Mouse (Mus musculus) midbrain, embryonic 10.5 days (tissue): ENCODE measurements around the gene Tprg. TPM values are rescaled to one million over a fixed set of nuclear protein-coding genes. Genes with fewer than 3 reads are reported as not detected.

Source experiments
- DNase-seq: peaks from one replicate; pipeline ENCODE4 v3.0.0-alpha.2; 2017; ENCODE audit warnings: low spot score
- H3K27ac ChIP-seq: fragments of 300-500 bp; sonication (generic); replicated peaks from 2 replicates; pipeline ENCODE4 v1.5.1; 2016; ENCODE audit warnings: mild to moderate bottlenecking
- H3K27me3 ChIP-seq: fragments of 300-500 bp; sonication (generic); 2 replicates; pipeline ENCODE4 v1.6.1; 2016; ENCODE audit warnings: low read depth, mild to moderate bottlenecking; ENCODE audit not compliant: poor library complexity, severe bottlenecking
- H3K36me3 ChIP-seq: fragments of 300-500 bp; sonication (generic); 2 replicates; pipeline ENCODE4 v1.6.1; 2016; ENCODE audit warnings: mild to moderate bottlenecking, moderate library complexity
- H3K4me1 ChIP-seq: fragments of 300-500 bp; sonication (generic); 2 replicates; pipeline ENCODE4 v1.6.1; 2016
- H3K4me3 ChIP-seq: fragments of 300-500 bp; sonication (generic); 2 replicates; pipeline ENCODE4 v1.5.1; 2016; ENCODE audit warnings: mild to moderate bottlenecking, moderate library complexity
- H3K9me3 ChIP-seq: fragments of 300-500 bp; sonication (generic); replicated peaks from 2 replicates; pipeline ENCODE4 v1.6.1; 2016; ENCODE audit warnings: mild to moderate bottlenecking
- WGBS: fragments of 180-500 bp; shearing (Covaris S2); methylation state at CpG from one replicate; pipeline ENCODE4 v1.1.7; 2016; 5-methylcytosine and 5-hydroxymethylcytosine counted together
- polyA plus RNA-seq: library from polyadenylated mRNA; unstranded; fragments of >200 nt; fragmentation: Nextera tagmentation; extraction: Ambion mirVana; gene quantifications from 2 replicates; pipeline ENCODE4 v1.2.1, GENCODE M21; 2016

Tprg gene
- polyA plus RNA-seq, 1 experiment from 2014 or later = not detected

DNA sequence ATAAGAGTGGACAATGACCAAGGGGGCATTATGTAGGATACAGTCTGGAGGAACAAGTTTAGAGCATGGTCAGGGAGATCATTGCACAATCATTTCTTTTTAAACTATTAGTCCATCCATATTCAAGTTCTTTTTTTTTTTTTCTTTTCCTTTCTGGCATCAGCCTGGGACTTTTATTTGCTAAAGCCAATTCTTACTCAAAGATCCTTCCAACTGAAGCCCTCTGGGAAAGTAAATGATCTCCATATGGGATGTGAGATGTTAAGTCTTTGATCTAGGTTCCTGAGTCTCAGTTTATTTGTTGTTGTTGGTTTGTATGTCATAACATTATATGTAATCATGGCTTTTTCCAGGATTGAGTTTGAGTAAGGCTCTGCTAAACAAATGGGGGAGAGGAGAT, 128.6 kb downstream of the Tprg start:
- Histone ChIP-seq H3K27ac (no peak overlapping the region), H3K4me3 (no peak overlapping the region), H3K9me3 (no peaks in the 10 kb centered on the region), H3K4me1 (0 out of 2 replicates have a peak, but pooled peaks cover 3% of the 10 kb centered on the region), H3K27me3 (no peaks in the 10 kb centered on the region), H3K36me3 (no peaks in the 10 kb centered on the region)
- no peak for DNase-seq

DNA sequence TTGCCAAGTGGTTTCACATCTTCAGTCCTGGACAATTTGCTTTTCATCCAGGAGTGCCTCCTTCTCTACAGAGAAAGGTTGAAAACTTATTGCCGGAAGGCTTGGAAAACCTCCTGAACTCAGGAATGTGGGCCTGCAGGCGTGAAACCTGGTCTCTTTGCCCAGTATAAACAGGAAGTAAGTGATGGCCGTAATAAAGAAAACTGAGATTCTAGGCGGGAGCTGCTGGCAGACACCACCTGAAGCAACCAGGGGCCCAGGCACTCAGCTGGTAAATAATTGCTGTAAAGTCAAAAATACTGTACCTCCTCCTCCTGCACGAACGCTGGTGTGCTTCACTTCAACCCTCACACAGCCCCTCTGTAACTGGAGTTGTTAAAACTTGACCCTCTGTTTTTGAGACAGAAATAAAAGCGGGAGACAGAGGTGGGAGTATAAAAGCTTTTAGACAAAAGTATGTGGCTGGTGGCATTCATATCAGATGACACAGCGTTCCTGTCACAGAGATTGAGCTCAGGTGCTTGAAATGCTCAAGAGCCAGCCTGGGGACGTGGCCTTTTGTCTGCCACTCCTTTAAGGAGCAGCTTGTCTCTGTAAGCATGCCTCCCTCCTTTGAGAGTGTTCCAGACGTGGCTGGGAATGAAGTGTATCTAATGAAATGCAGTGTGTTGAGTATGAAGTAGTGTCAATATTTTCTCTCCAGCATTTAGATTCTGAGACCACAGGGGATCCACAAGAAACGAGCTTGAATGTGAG, 131.4 kb downstream of the Tprg start:
- Histone ChIP-seq H3K4me3 (no peak overlapping the region), H3K36me3 (no peaks in the 10 kb centered on the region), H3K27ac (no peak overlapping the region), H3K9me3 (no peaks in the 10 kb centered on the region), H3K27me3 (no peaks in the 10 kb centered on the region), H3K4me1 (0 out of 2 replicates have a peak, but pooled peaks cover 3% of the 10 kb centered on the region)
- WGBS = 62% methylated on average over 11 of the region's 11 CpGs
- no peak for DNase-seq

DNA sequence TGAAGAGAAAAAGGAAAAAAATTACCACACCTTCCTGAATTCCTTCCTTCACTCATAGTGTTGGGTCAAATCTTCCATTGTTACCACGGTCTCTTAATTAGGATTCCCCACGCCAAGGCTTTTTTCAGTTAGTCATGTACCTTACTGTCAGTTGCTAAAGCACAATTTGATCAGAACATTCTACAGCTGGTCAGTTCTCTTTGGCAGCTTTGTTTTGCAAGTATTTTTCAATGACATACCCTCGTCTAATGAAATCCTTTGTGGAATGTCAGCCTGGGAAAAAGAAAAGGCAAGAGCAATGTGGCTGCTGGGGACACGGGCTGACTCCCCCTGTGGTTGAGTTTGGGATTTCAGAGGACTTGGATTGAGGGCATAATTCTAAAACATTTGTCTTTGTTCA, 136.4 kb downstream of the Tprg start:
- no peaks in the 10 kb centered on the region for H3K36me3 ChIP-seq
- H3K27ac ChIP-seq = no peak overlapping the region
- H3K27me3 ChIP-seq = no peaks in the 10 kb centered on the region
- no peaks in the 10 kb centered on the region for H3K9me3 ChIP-seq
- 65% methylated on average over 4 of the region's 4 CpGs for WGBS
- 0 out of 2 replicates have a peak, but pooled peaks cover 3% of the 10 kb centered on the region for H3K4me1 ChIP-seq
- DNase-seq = no peak
- no peak overlapping the region for H3K4me3 ChIP-seq

DNA sequence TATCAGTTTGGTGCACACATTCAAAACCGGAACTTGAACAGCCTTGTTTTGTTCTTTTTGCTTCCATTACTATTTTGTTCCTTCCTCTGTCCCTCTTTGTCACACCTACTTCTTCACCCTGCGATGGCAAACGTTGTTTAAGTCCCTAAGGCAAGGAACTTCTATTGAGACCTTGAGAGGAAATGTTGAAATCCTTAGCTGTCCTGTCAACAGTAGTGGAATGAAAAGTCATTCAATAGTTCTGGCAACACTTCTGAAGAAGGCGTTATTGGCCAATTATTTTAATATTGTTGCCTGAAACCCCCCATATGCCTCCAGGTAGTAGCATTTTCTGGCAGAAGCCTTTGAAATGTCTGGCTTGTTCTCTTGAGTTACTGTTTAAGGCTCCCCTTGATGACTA, 137.4 kb downstream of the Tprg start:
- Histone ChIP-seq H3K27ac (no peak overlapping the region), H3K9me3 (no peaks in the 10 kb centered on the region), H3K27me3 (no peaks in the 10 kb centered on the region), H3K4me1 (no peaks in the 10 kb centered on the region), H3K36me3 (no peaks in the 10 kb centered on the region), H3K4me3 (no peak overlapping the region)
- WGBS = 90% methylated on average over 4 of the region's 4 CpGs
- DNase-seq = no peak

DNA sequence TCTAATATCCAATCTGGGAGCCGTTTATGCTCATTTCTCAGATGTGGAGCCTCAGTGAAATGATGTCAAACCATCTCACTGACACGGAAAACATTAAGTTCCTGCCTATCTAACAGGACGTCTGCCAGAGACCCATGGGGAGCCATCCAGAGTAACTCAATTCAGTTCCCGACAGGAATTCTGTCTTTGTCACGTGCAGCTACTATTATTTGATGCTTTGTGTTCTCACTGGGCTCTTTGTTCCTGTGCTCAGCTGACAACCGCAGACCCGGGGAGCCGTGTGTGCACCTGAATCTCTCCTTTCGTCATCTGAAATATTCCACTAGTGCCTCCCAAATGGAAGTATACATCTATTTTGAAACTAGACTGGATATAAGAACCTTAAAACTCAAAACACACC, 138.3 kb downstream of the Tprg start:
- no peaks in the 10 kb centered on the region for H3K4me1 ChIP-seq
- no peaks in the 10 kb centered on the region for H3K27me3 ChIP-seq
- no peak overlapping the region for H3K27ac ChIP-seq
- H3K4me3 ChIP-seq = no peak overlapping the region
- WGBS = 63% methylated on average over 9 of the region's 9 CpGs
- no peak for DNase-seq
- no peaks in the 10 kb centered on the region for H3K36me3 ChIP-seq
- H3K9me3 ChIP-seq = no peaks in the 10 kb centered on the region

DNA sequence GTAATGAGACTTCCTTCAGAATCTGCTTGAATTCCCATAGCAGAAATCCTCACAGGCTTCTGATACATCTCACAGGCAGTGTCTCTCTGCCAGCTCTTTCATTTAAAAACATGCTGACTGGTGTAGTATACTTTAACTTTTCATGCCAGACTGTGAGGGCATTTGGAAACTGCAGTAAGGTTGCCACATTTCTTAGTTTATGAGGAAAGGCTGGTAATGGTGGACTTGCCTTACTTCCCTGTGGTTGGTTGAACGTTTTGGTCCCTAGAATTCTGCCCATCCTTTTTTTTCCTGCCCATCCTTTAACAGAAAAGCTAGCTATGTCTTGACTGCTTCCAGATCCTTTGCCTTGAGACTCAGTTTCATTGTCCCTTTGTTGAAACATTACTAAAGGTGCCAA, 138.8 kb downstream of the Tprg start:
- H3K4me1 ChIP-seq = no peaks in the 10 kb centered on the region
- H3K4me3 ChIP-seq = no peak overlapping the region
- no peak for DNase-seq
- WGBS = 68% methylated on average over 1 of the region's 1 CpGs
- no peaks in the 10 kb centered on the region for H3K9me3 ChIP-seq
- H3K27me3 ChIP-seq = no peaks in the 10 kb centered on the region
- no peak overlapping the region for H3K27ac ChIP-seq
- H3K36me3 ChIP-seq = no peaks in the 10 kb centered on the region

DNA sequence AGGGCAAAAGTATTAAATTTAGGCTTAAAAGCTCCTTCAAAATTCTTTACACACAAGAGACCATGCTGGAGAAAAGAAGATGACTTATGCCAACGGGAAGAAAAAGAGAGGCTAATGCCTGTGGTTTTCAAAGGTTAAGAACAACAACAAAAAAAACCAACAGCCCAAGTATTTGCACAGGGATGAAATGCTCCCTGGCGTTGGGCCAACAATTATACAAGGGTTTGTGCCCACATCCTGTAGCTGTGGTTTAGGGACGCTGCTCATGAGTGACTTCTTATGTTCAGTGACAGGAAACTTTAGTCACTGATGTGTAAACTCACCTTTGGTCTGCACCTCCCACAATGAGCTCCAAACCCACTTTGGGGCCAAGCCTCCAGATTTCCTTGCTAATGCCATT, 139.6 kb downstream of the Tprg start:
- no peaks in the 10 kb centered on the region for H3K36me3 ChIP-seq
- DNase-seq = no peak
- H3K27me3 ChIP-seq = no peaks in the 10 kb centered on the region
- no peaks in the 10 kb centered on the region for H3K9me3 ChIP-seq
- H3K4me3 ChIP-seq = no peak overlapping the region
- H3K27ac ChIP-seq = no peak overlapping the region
- 53% methylated on average over 3 of the region's 3 CpGs for WGBS
- no peaks in the 10 kb centered on the region for H3K4me1 ChIP-seq

DNA sequence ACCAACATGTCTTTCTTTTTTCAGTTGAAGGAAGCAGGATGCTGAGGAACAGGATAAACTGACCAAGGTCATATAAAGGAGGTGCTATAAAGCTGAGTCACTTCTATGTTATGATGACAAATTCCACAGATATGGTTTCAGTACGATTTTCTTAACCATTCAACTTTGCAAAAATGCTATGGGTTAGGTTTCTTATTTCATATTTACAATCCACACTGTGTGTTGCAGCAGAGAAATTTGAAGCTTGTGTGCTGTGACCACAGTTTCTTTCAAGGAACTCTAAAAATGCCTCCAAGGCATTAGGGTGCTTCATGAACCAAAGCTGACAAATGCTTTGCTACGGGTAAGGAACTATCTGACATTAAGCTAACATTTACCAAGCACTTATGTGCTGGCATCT, 153.4 kb downstream of the Tprg start:
- H3K9me3 ChIP-seq = no peaks in the 10 kb centered on the region
- no peaks in the 10 kb centered on the region for H3K4me1 ChIP-seq
- no peak for DNase-seq
- WGBS = 85% methylated on average over 2 of the region's 2 CpGs
- no peaks in the 10 kb centered on the region for H3K36me3 ChIP-seq
- no peak overlapping the region for H3K27ac ChIP-seq
- H3K4me3 ChIP-seq = no peak overlapping the region
- H3K27me3 ChIP-seq = no peaks in the 10 kb centered on the region

DNA sequence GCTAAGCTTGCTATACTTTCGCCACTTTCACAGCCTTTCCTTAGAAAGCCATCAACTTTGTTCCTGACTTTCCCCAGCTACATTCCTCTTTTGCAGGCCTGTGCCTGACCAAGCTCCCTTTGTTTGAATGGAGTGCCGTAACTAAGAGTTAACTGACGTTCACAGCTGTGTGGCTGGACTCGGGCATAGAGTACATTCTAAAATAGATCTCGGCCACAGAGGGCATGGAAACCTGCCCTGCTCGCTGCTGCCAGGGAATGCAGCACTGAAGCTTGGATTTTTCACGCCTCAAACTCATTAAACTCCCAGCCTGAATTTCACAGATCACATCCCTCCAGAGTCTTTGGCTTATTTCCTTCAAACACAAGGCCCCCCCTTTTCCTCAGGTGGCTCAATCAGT, 159.0 kb downstream of the Tprg start:
- Histone ChIP-seq H3K4me3 (no peak overlapping the region), H3K9me3 (no peaks in the 10 kb centered on the region), H3K4me1 (peaks cover 16% of the 10 kb centered on the region), H3K27me3 (no peaks in the 10 kb centered on the region), H3K36me3 (no peaks in the 10 kb centered on the region), H3K27ac (no peak overlapping the region)
- WGBS = 81% methylated on average over 7 of the region's 7 CpGs
- DNase-seq = no peak

DNA sequence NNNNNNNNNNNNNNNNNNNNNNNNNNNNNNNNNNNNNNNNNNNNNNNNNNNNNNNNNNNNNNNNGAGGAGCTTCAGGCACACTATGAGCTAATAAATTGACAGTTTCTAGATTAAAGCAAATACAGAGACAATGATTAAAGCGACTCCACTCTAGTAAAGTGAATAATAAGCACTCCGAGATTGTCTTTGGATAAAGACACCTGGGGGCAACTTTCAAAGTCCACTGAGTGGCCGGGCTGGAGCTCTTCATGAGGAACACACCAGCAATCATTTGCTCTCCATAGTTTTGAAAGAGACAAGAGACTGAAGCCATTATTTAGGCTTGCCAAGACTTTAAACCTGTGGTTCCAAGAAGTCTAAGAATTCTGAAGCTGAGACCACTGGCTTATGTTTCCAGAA, 164.9 kb downstream of the Tprg start:
- no peak overlapping the region for H3K4me3 ChIP-seq
- H3K9me3 ChIP-seq = no peaks in the 10 kb centered on the region
- peaks cover 16% of the 10 kb centered on the region for H3K4me1 ChIP-seq
- WGBS = 87% methylated on average over 3 of the region's 3 CpGs
- no peaks in the 10 kb centered on the region for H3K36me3 ChIP-seq
- no peaks in the 10 kb centered on the region for H3K27me3 ChIP-seq
- no peak for DNase-seq
- no peak overlapping the region for H3K27ac ChIP-seq

DNA sequence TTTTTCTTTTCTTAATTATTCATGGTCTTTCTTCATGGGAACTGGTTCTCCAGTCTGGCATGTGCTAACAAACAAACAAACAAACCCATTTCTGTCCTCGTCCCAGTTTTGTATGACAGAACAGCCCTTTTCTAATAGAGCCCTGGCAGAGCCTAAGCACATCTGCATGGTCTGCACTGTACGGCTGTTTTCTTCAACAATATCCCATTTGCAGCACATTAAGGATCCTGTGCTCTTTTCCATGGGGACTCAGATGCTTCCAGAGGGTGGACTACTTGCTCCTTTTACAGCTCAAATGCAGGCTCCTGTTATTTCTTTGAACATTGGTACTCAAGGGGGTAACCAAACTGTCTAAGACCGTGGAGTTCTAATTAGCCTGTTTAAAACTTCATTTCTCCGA, 178.1 kb downstream of the Tprg start:
- H3K27ac ChIP-seq = no peak overlapping the region
- H3K36me3 ChIP-seq = no peaks in the 10 kb centered on the region
- no peaks in the 10 kb centered on the region for H3K9me3 ChIP-seq
- DNase-seq = no peak
- H3K4me3 ChIP-seq = no peak overlapping the region
- H3K4me1 ChIP-seq = 0 out of 2 replicates have a peak, but pooled peaks cover 3% of the 10 kb centered on the region
- no peaks in the 10 kb centered on the region for H3K27me3 ChIP-seq
- WGBS = 89% methylated on average over 4 of the region's 4 CpGs

DNA sequence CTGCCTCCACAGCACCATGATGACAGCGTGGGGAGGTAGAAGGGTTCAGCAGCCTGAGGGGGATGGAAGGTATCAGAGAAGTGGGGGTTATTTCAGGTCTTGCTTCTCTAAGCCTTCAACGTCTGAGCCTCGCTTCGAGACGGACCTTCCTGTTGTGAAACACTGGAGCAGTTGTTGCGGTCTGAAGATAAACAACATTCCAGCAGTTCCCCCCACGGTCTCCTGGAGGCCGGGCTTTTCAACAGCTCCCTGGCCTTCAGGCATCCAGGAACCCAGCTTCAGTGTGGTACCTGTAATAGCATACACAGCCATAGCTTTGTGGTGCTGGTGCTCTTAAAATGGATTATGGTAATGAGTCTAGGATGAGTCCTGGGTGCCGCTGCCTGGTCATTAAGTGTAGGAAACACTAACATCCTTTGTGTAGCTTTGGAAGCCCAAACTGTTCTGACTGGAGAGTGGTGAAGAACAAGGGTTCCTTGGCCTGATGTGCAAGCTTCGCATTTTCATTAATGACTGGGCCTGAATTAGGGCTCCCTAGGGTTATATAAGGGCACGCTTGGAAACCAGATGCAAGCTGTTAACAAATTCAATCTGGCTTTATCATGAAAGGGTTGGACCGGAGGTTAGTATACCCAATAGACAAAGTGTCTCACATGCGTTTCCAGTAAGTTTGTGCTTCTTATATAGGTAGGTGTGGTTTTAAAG, 179.0 kb downstream of the Tprg start:
- Histone ChIP-seq H3K27me3 (no peaks in the 10 kb centered on the region), H3K27ac (no peak overlapping the region), H3K36me3 (no peaks in the 10 kb centered on the region), H3K4me3 (no peak overlapping the region), H3K4me1 (0 out of 2 replicates have a peak, but pooled peaks cover 3% of the 10 kb centered on the region), H3K9me3 (no peaks in the 10 kb centered on the region)
- 55% methylated on average over 13 of the region's 13 CpGs for WGBS
- no peak for DNase-seq

DNA sequence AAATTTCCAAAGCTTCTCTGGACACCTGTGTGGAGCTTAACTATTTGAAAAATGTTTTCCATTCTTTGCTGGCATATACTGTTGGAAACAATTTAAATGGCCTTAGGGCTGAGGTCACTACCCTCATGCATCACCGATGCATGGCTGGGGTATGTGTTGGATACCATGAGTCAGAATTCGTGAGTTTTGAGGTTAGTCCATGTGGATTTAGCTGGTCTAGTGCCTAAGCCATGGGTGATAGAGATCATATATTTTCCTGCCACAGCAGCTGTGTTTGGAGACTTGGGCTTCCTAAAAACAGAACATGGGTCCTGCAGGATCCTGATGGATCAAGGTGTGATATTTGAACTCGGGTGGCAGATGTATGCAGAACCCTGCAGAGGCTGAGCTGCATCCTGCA, 181.4 kb downstream of the Tprg start:
- no peaks in the 10 kb centered on the region for H3K27me3 ChIP-seq
- WGBS = 88% methylated on average over 3 of the region's 3 CpGs
- H3K27ac ChIP-seq = no peak overlapping the region
- H3K4me1 ChIP-seq = 0 out of 2 replicates have a peak, but pooled peaks cover 3% of the 10 kb centered on the region
- H3K4me3 ChIP-seq = no peak overlapping the region
- H3K9me3 ChIP-seq = no peaks in the 10 kb centered on the region
- no peaks in the 10 kb centered on the region for H3K36me3 ChIP-seq
- DNase-seq = no peak
